Mouse (Mus musculus): ENCODE data around the gene Tmem39a. TPM values are rescaled to one million over a fixed set of nuclear protein-coding genes. Genes with fewer than 3 reads are reported as not detected.

The Tmem39a gene
- polyA plus RNA-seq, 1 experiment from 2014 or later = 69.1 TPM

- no peak overlapping the region for H3K4me3 ChIP-seq
- 92% methylated on average over 4 of the region's 4 CpGs for WGBS
- H3K4me2 ChIP-seq (replicated peaks) = no peak overlapping the region
- no peaks in the 10 kb centered on the region for H3K4me1 ChIP-seq
- no peaks in the 10 kb centered on the region for H3K27me3 ChIP-seq
- H3K27ac ChIP-seq (replicated peaks) = no peak overlapping the region
- ATAC-seq (ENCODE audit: low FRiP score, low read depth) = no peak
- H3K36me3 ChIP-seq = peaks cover 50% of the 10 kb centered on the region
- H3K9ac ChIP-seq (replicated peaks) = no peak overlapping the region
- H3K9me3 ChIP-seq = no peaks in the 10 kb centered on the region
These were observed 34.4 kb downstream of the Tmem39a start for GRCm38 (mm10) chr16:38592946-38593345.

- no peak overlapping the region for H3K4me2 ChIP-seq (replicated peaks)
- no peaks in the 10 kb centered on the region for H3K4me1 ChIP-seq
- no peak overlapping the region for H3K27ac ChIP-seq (replicated peaks)
- H3K9me3 ChIP-seq = no peaks in the 10 kb centered on the region
- ATAC-seq (ENCODE audit: low FRiP score, low read depth) = no peak
- no peak overlapping the region for H3K4me3 ChIP-seq
- H3K27me3 ChIP-seq = no peaks in the 10 kb centered on the region
- H3K36me3 ChIP-seq = peaks cover 36% of the 10 kb centered on the region
- no peak overlapping the region for H3K9ac ChIP-seq (replicated peaks)
- WGBS = 84% methylated on average over 1 of the region's 1 CpGs
These were observed 35.9 kb downstream of the Tmem39a start for GRCm38 (mm10) chr16:38594435-38594834.

GRCm38 (mm10) chr16:38596099-38596498 lies 37.6 kb downstream of the Tmem39a start:
- WGBS = 86% methylated on average over 2 of the region's 2 CpGs
- Histone ChIP-seq H3K9ac (replicated peaks) (no peak overlapping the region), H3K4me2 (replicated peaks) (no peak overlapping the region), H3K36me3 (peaks cover 27% of the 10 kb centered on the region), H3K27me3 (no peaks in the 10 kb centered on the region), H3K4me1 (no peaks in the 10 kb centered on the region), H3K4me3 (no peak overlapping the region), H3K9me3 (no peaks in the 10 kb centered on the region), H3K27ac (replicated peaks) (no peak overlapping the region)
- no peak for ATAC-seq (ENCODE audit: low FRiP score, low read depth)

- Histone ChIP-seq H3K4me1 (no peaks in the 10 kb centered on the region), H3K4me3 (no peak overlapping the region), H3K27me3 (no peaks in the 10 kb centered on the region), H3K9me3 (no peaks in the 10 kb centered on the region), H3K9ac (replicated peaks) (no peak overlapping the region), H3K36me3 (peaks cover 22% of the 10 kb centered on the region), H3K27ac (replicated peaks) (no peak overlapping the region), H3K4me2 (replicated peaks) (no peak overlapping the region)
- no peak for ATAC-seq (ENCODE audit: low FRiP score, low read depth)
- WGBS = 94% methylated on average over 2 of the region's 2 CpGs
These were observed 38.2 kb downstream of the Tmem39a start for GRCm38 (mm10) chr16:38596651-38597050.

GRCm38 (mm10) chr16:38598986-38599680 lies 40.6 kb downstream of the Tmem39a start:
- Histone ChIP-seq H3K4me2 (replicated peaks) (no peak overlapping the region), H3K4me3 (no peak overlapping the region), H3K9me3 (no peaks in the 10 kb centered on the region), H3K4me1 (peaks cover 4% of the 10 kb centered on the region; the same call in 1 of the 2 replicates), H3K27me3 (no peaks in the 10 kb centered on the region), H3K9ac (replicated peaks) (no peak overlapping the region), H3K27ac (replicated peaks) (no peak overlapping the region), H3K36me3 (peaks cover 7% of the 10 kb centered on the region; the same call in 1 of the 2 replicates)
- 84% methylated on average over 11 of the region's 11 CpGs for WGBS
- no peak for ATAC-seq (ENCODE audit: low FRiP score, low read depth)

- Histone ChIP-seq H3K36me3 (no peaks in the 10 kb centered on the region), H3K9ac (replicated peaks) (no peak overlapping the region), H3K4me1 (peaks cover 4% of the 10 kb centered on the region; the same call in 1 of the 2 replicates), H3K4me2 (replicated peaks) (no peak overlapping the region; the same call in 1 of the 2 replicates), H3K27ac (replicated peaks) (no peak overlapping the region), H3K4me3 (no peak overlapping the region), H3K9me3 (no peaks in the 10 kb centered on the region), H3K27me3 (no peaks in the 10 kb centered on the region)
- ATAC-seq (ENCODE audit: low FRiP score, low read depth) = no peak
- 54% methylated on average over 11 of the region's 11 CpGs for WGBS
These were observed 44.7 kb downstream of the Tmem39a start for GRCm38 (mm10) chr16:38602989-38603804.

- Histone ChIP-seq H3K4me3 (no peak overlapping the region), H3K4me2 (replicated peaks) (no peak overlapping the region), H3K9ac (replicated peaks) (no peak overlapping the region), H3K27ac (replicated peaks) (no peak overlapping the region), H3K4me1 (peaks cover 4% of the 10 kb centered on the region; the same call in 1 of the 2 replicates), H3K9me3 (no peaks in the 10 kb centered on the region), H3K27me3 (no peaks in the 10 kb centered on the region), H3K36me3 (no peaks in the 10 kb centered on the region)
- ATAC-seq (ENCODE audit: low FRiP score, low read depth) = no peak
- WGBS = 92% methylated on average over 7 of the region's 7 CpGs
These were observed 48.0 kb downstream of the Tmem39a start for GRCm38 (mm10) chr16:38606509-38606908.

GRCm38 (mm10) chr16:38608687-38609086 lies 50.2 kb downstream of the Tmem39a start:
- no peak for ATAC-seq (ENCODE audit: low FRiP score, low read depth)
- Histone ChIP-seq H3K4me2 (replicated peaks) (no peak overlapping the region), H3K9ac (replicated peaks) (no peak overlapping the region), H3K4me1 (no peaks in the 10 kb centered on the region), H3K27me3 (no peaks in the 10 kb centered on the region), H3K4me3 (no peak overlapping the region), H3K27ac (replicated peaks) (no peak overlapping the region), H3K36me3 (no peaks in the 10 kb centered on the region), H3K9me3 (no peaks in the 10 kb centered on the region)
- WGBS = 80% methylated on average over 12 of the region's 12 CpGs

- H3K4me3 ChIP-seq = no peak overlapping the region
- no peak for ATAC-seq (ENCODE audit: low FRiP score, low read depth)
- no peak overlapping the region for H3K27ac ChIP-seq (replicated peaks)
- H3K36me3 ChIP-seq = no peaks in the 10 kb centered on the region
- 69% methylated on average over 18 of the region's 18 CpGs for WGBS
- no peaks in the 10 kb centered on the region for H3K9me3 ChIP-seq
- H3K4me2 ChIP-seq (replicated peaks) = no peak overlapping the region
- H3K27me3 ChIP-seq = no peaks in the 10 kb centered on the region
- no peaks in the 10 kb centered on the region for H3K4me1 ChIP-seq
- no peak overlapping the region for H3K9ac ChIP-seq (replicated peaks)
These were observed 50.6 kb downstream of the Tmem39a start for GRCm38 (mm10) chr16:38609092-38609491.

- H3K4me2 ChIP-seq (replicated peaks) = no peak overlapping the region
- H3K36me3 ChIP-seq = no peaks in the 10 kb centered on the region
- no peak overlapping the region for H3K4me3 ChIP-seq
- H3K27ac ChIP-seq (replicated peaks) = no peak overlapping the region
- H3K9ac ChIP-seq (replicated peaks) = no peak overlapping the region
- H3K4me1 ChIP-seq = no peaks in the 10 kb centered on the region
- ATAC-seq (ENCODE audit: low FRiP score, low read depth) = no peak
- H3K9me3 ChIP-seq = no peaks in the 10 kb centered on the region
- no peaks in the 10 kb centered on the region for H3K27me3 ChIP-seq
- WGBS = 77% methylated on average over 5 of the region's 5 CpGs
These were observed 54.1 kb downstream of the Tmem39a start for GRCm38 (mm10) chr16:38612646-38613045.

GRCm38 (mm10) chr16:38613646-38614045 lies 55.1 kb downstream of the Tmem39a start:
- H3K4me3 ChIP-seq = no peak overlapping the region
- H3K4me2 ChIP-seq (replicated peaks) = no peak overlapping the region
- no peaks in the 10 kb centered on the region for H3K36me3 ChIP-seq
- H3K9ac ChIP-seq (replicated peaks) = no peak overlapping the region
- no peak for ATAC-seq (ENCODE audit: low FRiP score, low read depth)
- no peak overlapping the region for H3K27ac ChIP-seq (replicated peaks)
- WGBS = 89% methylated on average over 6 of the region's 6 CpGs
- H3K4me1 ChIP-seq = no peaks in the 10 kb centered on the region
- no peaks in the 10 kb centered on the region for H3K9me3 ChIP-seq
- H3K27me3 ChIP-seq = no peaks in the 10 kb centered on the region

GRCm38 (mm10) chr16:38617977-38618376 lies 59.5 kb downstream of the Tmem39a start:
- H3K9ac ChIP-seq (replicated peaks) = no peak overlapping the region
- no peak for ATAC-seq (ENCODE audit: low FRiP score, low read depth)
- WGBS = 96% methylated on average over 13 of the region's 13 CpGs
- H3K9me3 ChIP-seq = no peaks in the 10 kb centered on the region
- H3K4me1 ChIP-seq = no peaks in the 10 kb centered on the region
- H3K4me3 ChIP-seq = no peak overlapping the region
- no peak overlapping the region for H3K27ac ChIP-seq (replicated peaks)
- no peak overlapping the region for H3K4me2 ChIP-seq (replicated peaks)
- H3K36me3 ChIP-seq = no peaks in the 10 kb centered on the region
- no peaks in the 10 kb centered on the region for H3K27me3 ChIP-seq

Measured in midbrain, embryonic 12.5 days (tissue).